Mouse (Mus musculus) heart, embryonic 16.5 days (tissue): Measurements from ENCODE around the gene Lrch3. TPM values are rescaled to one million over a fixed set of nuclear protein-coding genes. Genes with fewer than 3 reads are reported as not detected.
A peak's percentile ranks its signal among the peaks of the same experiment; 100 is the strongest.
"Not testable (repeated sequence)": the region's sequence is repeated elsewhere in the genome, so short reads cannot be mapped to it uniquely, and the experiment has no call there.

Source experiments
- ATAC-seq: fragments of 200-750 bp; cut with Nextera tagmentation; replicated peaks from 2 replicates; pipeline ENCODE4 v1.8.0; 2017; ENCODE audit warnings: moderate number of reproducible peaks; ENCODE audit not compliant: insufficient read depth, low FRiP score; ENCODE audit errors: extremely low read depth
- H3K27ac ChIP-seq: fragments of 300-500 bp; sonication (generic); 2 replicates; pipeline ENCODE4 v1.5.1; 2014; ENCODE audit warnings: mild to moderate bottlenecking, low read length, control low read depth, moderate library complexity
- H3K27me3 ChIP-seq: fragments of 300-500 bp; sonication (generic); 2 replicates; pipeline ENCODE4 v1.6.1; 2014; ENCODE audit warnings: low read length, mixed read lengths; ENCODE audit not compliant: control insufficient read depth, insufficient read depth
- H3K36me3 ChIP-seq: fragments of 300-500 bp; sonication (generic); 2 replicates; pipeline ENCODE4 v1.6.1; 2014; ENCODE audit not compliant: control insufficient read depth, insufficient read depth
- H3K4me1 ChIP-seq: fragments of 300-500 bp; sonication (generic); 2 replicates; pipeline ENCODE4 v1.6.1; 2014; ENCODE audit warnings: low read length, mixed read lengths; ENCODE audit not compliant: control insufficient read depth, insufficient read depth
- H3K4me2 ChIP-seq: fragments of 300-500 bp; sonication (generic); 2 replicates; pipeline ENCODE4 v1.6.1; 2014; ENCODE audit warnings: low read depth, mild to moderate bottlenecking, control low read depth, low read length
- H3K4me3 ChIP-seq: fragments of 300-500 bp; sonication (generic); 2 replicates; pipeline ENCODE4 v1.5.1; 2014; ENCODE audit warnings: mild to moderate bottlenecking, control low read depth, low read length
- H3K9ac ChIP-seq: fragments of 300-500 bp; sonication (generic); 2 replicates; pipeline ENCODE4 v1.6.1; 2014; ENCODE audit warnings: low read length, control low read depth
- H3K9me3 ChIP-seq: fragments of 300-500 bp; sonication (generic); replicated peaks from 2 replicates; pipeline ENCODE4 v1.6.1; 2016; ENCODE audit warnings: low read length; ENCODE audit not compliant: control insufficient read depth
- WGBS: fragments of 180-500 bp; shearing (Covaris S2); extraction: QIAGEN DNeasy Blood & Tissue Kit; methylation state at CpG from one replicate; pipeline ENCODE4 v1.1.7; 2014; 5-methylcytosine and 5-hydroxymethylcytosine counted together
- polyA plus RNA-seq: library from polyadenylated mRNA; unstranded; fragments of >200 nt; fragmentation: Nextera tagmentation; extraction: Ambion mirVana; gene quantifications from 2 replicates; pipeline ENCODE4 v1.2.1, GENCODE M21; 2015

Gene Lrch3
- polyA plus RNA-seq, 1 experiment from 2014 or later = 15.0 TPM

- H3K4me1 ChIP-seq = peaks cover 12% of the 10 kb centered on the region
- 30% methylated on average over 1 of the region's 1 CpGs for WGBS
- no peak overlapping the region for H3K4me3 ChIP-seq
- H3K9ac ChIP-seq = no peak overlapping the region
- H3K9me3 ChIP-seq = no peaks in the 10 kb centered on the region
- H3K27ac ChIP-seq = 0 out of 2 replicates have a peak overlapping the region, but pooled peaks have one; percentile 14
- no peak for ATAC-seq
- no peak overlapping the region for H3K4me2 ChIP-seq
- no peaks in the 10 kb centered on the region for H3K27me3 ChIP-seq
- H3K36me3 ChIP-seq = no peaks in the 10 kb centered on the region
These were observed 21.2 kb downstream of the Lrch3 start for GRCm38 (mm10) chr16:32935088-32935487.

GRCm38 (mm10) chr16:32937358-32937757, 23.5 kb downstream of the Lrch3 start:
- Histone ChIP-seq H3K4me3 (no peak overlapping the region), H3K4me1 (peaks cover 12% of the 10 kb centered on the region), H3K4me2 (no peak overlapping the region), H3K36me3 (peaks cover 3% of the 10 kb centered on the region; the same call in 1 of the 2 replicates), H3K9ac (no peak overlapping the region), H3K27ac (no peak overlapping the region), H3K9me3 (no peaks in the 10 kb centered on the region), H3K27me3 (no peaks in the 10 kb centered on the region)
- WGBS = 57% methylated on average over 2 of the region's 2 CpGs
- 0 out of 2 replicates have a peak, but pooled peaks have one; percentile 49 for ATAC-seq

GRCm38 (mm10) chr16:32939301-32939700, 25.4 kb downstream of the Lrch3 start:
- not testable (repeated sequence) for H3K9me3 ChIP-seq, H3K4me2 ChIP-seq, H3K27ac ChIP-seq, H3K4me3 ChIP-seq, H3K36me3 ChIP-seq, H3K9ac ChIP-seq, H3K27me3 ChIP-seq
- 0 out of 2 replicates have a peak, but pooled peaks have one; percentile 18 for ATAC-seq
- peaks cover 12% of the 10 kb centered on the region for H3K4me1 ChIP-seq
- WGBS = 25% methylated on average over 3 of the region's 3 CpGs

GRCm38 (mm10) chr16:32939716-32940115, 25.8 kb downstream of the Lrch3 start:
- not testable (repeated sequence) for H3K4me1 ChIP-seq, H3K9me3 ChIP-seq, H3K27me3 ChIP-seq, H3K4me2 ChIP-seq, ATAC-seq, H3K9ac ChIP-seq, H3K36me3 ChIP-seq, H3K27ac ChIP-seq, H3K4me3 ChIP-seq
- 93% methylated on average over 4 of the region's 4 CpGs for WGBS

- H3K4me2 ChIP-seq, H3K4me3 ChIP-seq, H3K9ac ChIP-seq, H3K27me3 ChIP-seq, H3K36me3 ChIP-seq, ATAC-seq, H3K9me3 ChIP-seq, H3K27ac ChIP-seq, H3K4me1 ChIP-seq: not testable (repeated sequence)
- WGBS = 70% methylated on average over 2 of the region's 2 CpGs
These were observed 27.3 kb downstream of the Lrch3 start for GRCm38 (mm10) chr16:32941226-32941625.

GRCm38 (mm10) chr16:32942694-32943093, 28.8 kb downstream of the Lrch3 start:
- Histone ChIP-seq H3K9me3 (no peaks in the 10 kb centered on the region), H3K4me2 (no peak overlapping the region), H3K27ac (no peak overlapping the region), H3K4me1 (peaks cover 6% of the 10 kb centered on the region), H3K36me3 (peaks cover 3% of the 10 kb centered on the region; the same call in 1 of the 2 replicates), H3K4me3 (no peak overlapping the region), H3K27me3 (no peaks in the 10 kb centered on the region), H3K9ac (no peak overlapping the region)
- WGBS = 85% methylated on average over 5 of the region's 5 CpGs
- no peak for ATAC-seq

GRCm38 (mm10) chr16:32945379-32945778, 31.5 kb downstream of the Lrch3 start:
- H3K4me3 ChIP-seq = no peak overlapping the region
- H3K9ac ChIP-seq = no peak overlapping the region
- no peak for ATAC-seq
- H3K4me2 ChIP-seq = no peak overlapping the region
- H3K9me3 ChIP-seq = no peaks in the 10 kb centered on the region
- H3K4me1 ChIP-seq = peaks cover 5% of the 10 kb centered on the region; the same call in 1 of the 2 replicates
- H3K36me3 ChIP-seq = peaks cover 3% of the 10 kb centered on the region; the same call in 1 of the 2 replicates
- H3K27me3 ChIP-seq = no peaks in the 10 kb centered on the region
- WGBS = 81% methylated on average over 5 of the region's 5 CpGs
- no peak overlapping the region for H3K27ac ChIP-seq

GRCm38 (mm10) chr16:32948016-32948415, 34.1 kb downstream of the Lrch3 start:
- Histone ChIP-seq H3K4me3 (no peak overlapping the region), H3K27me3 (no peaks in the 10 kb centered on the region), H3K36me3 (peaks cover 7% of the 10 kb centered on the region), H3K4me2 (no peak overlapping the region), H3K27ac (no peak overlapping the region), H3K4me1 (peaks cover 5% of the 10 kb centered on the region; the same call in 1 of the 2 replicates), H3K9me3 (no peaks in the 10 kb centered on the region), H3K9ac (no peak overlapping the region)
- no peak for ATAC-seq
- 87% methylated on average over 8 of the region's 8 CpGs for WGBS

GRCm38 (mm10) chr16:32948656-32949055, 34.8 kb downstream of the Lrch3 start:
- Histone ChIP-seq H3K27ac (no peak overlapping the region), H3K4me3 (no peak overlapping the region), H3K4me1 (peaks cover 5% of the 10 kb centered on the region; the same call in 1 of the 2 replicates), H3K9ac (no peak overlapping the region), H3K9me3 (no peaks in the 10 kb centered on the region), H3K4me2 (no peak overlapping the region), H3K36me3 (peaks cover 7% of the 10 kb centered on the region), H3K27me3 (no peaks in the 10 kb centered on the region)
- WGBS = 81% methylated on average over 5 of the region's 5 CpGs
- no peak for ATAC-seq
